Mouse (Mus musculus) urinary bladder, postnatal 4 days (tissue): ENCODE measurements at regions not wholly inside any gene's neighbourhood (a gene's known extent, or its start where the extent isn't known, plus 50 kb on each side); places are given as distances from the start of the nearest gene placed in this dataset.

Source experiments
- DNase-seq, 2 experiments: peaks; one replicate each; pipeline ENCODE4 v3.0.0; 2021 to 2022; ENCODE audit warnings: low spot score in 2 of 2

GRCm38 (mm10) chr5:73875847-73876246 lies 192.4 kb downstream of the Usp46 start:
- no peak for DNase-seq

GRCm38 (mm10) chr5:73880936-73881335 lies 187.3 kb downstream of the Usp46 start:
- no peak for DNase-seq

GRCm38 (mm10) chr5:73881941-73882340 lies 186.3 kb downstream of the Usp46 start:
- DNase-seq, result no peak

- DNase-seq, result no peak
Observed at GRCm38 (mm10) chr5:73884998-73885397, 183.2 kb downstream of the Usp46 start.

GRCm38 (mm10) chr5:73885691-73886090 lies 182.5 kb downstream of the Usp46 start:
- no peak for DNase-seq

- no peak for DNase-seq
Observed at GRCm38 (mm10) chr5:73887306-73887958, 180.8 kb downstream of the Usp46 start.

- DNase-seq, result no peak
Observed at GRCm38 (mm10) chr5:73888391-73888790, 179.8 kb downstream of the Usp46 start.

GRCm38 (mm10) chr5:73889342-73889741 lies 178.9 kb downstream of the Usp46 start:
- no peak for DNase-seq

GRCm38 (mm10) chr5:73890942-73891341 lies 177.3 kb downstream of the Usp46 start:
- DNase-seq, result no peak

- DNase-seq, result no peak
Observed at GRCm38 (mm10) chr5:73891606-73892005, 176.6 kb downstream of the Usp46 start.

GRCm38 (mm10) chr5:73892440-73893225 lies 175.6 kb downstream of the Usp46 start:
- no peak for DNase-seq

- DNase-seq, result no peak
Observed at GRCm38 (mm10) chr5:73895186-73895585, 173.0 kb downstream of the Usp46 start.

- DNase-seq, result no peak
Observed at GRCm38 (mm10) chr5:73896785-73897184, 171.4 kb downstream of the Usp46 start.

GRCm38 (mm10) chr5:73901651-73902050 lies 166.6 kb downstream of the Usp46 start:
- DNase-seq, result no peak

- no peak for DNase-seq
Observed at GRCm38 (mm10) chr5:73902470-73903218, 165.6 kb downstream of the Usp46 start.

- no peak for DNase-seq
Observed at GRCm38 (mm10) chr5:73903219-73903570, 165.0 kb downstream of the Usp46 start.

- no peak for DNase-seq
Observed at GRCm38 (mm10) chr5:73904146-73904811, 164.0 kb downstream of the Usp46 start.

GRCm38 (mm10) chr5:73912149-73912548 lies 156.1 kb downstream of the Usp46 start:
- no peak for DNase-seq

GRCm38 (mm10) chr5:73913116-73913515 lies 155.1 kb downstream of the Usp46 start:
- DNase-seq, result no peak

GRCm38 (mm10) chr5:73918011-73918410 lies 150.2 kb downstream of the Usp46 start:
- no peak for DNase-seq

GRCm38 (mm10) chr5:73919936-73920335 lies 148.3 kb downstream of the Usp46 start:
- no peak for DNase-seq

- DNase-seq, result no peak
Observed at GRCm38 (mm10) chr5:73927534-73927933, 140.7 kb downstream of the Usp46 start.
